ENCODE assay signal across 19 mouse cellular contexts in genomic region chr9:98712826-98713225, GRCm38 (mm10).
"Had no signal": no experiment of that assay in that cellular context is flagged by ENCODE, and none has a peak within 500 bp of the region (broad histone marks: within the 10 kb centered on the region; RNA-seq: fewer than 3 reads in every experiment).

No protein-coding gene starts in this region.

- H3K36me3 ChIP-seq: liver, embryonic 12.5 days; midbrain, embryonic 10.5 days; midbrain, embryonic 12.5 days; neural tube, embryonic 13.5 days; neural tube, embryonic 15.5 days had no signal

- H3K4me2 ChIP-seq: liver, embryonic 12.5 days; midbrain, embryonic 12.5 days; neural tube, embryonic 13.5 days; neural tube, embryonic 15.5 days had no signal

- H3K4me3 ChIP-seq: liver, embryonic 12.5 days; midbrain, embryonic 10.5 days; midbrain, embryonic 12.5 days; myocyte; neural tube, embryonic 13.5 days; neural tube, embryonic 15.5 days had no signal

- H3K27ac ChIP-seq: liver, embryonic 12.5 days; liver, embryonic 14.5 days; midbrain, embryonic 10.5 days; midbrain, embryonic 12.5 days; neural tube, embryonic 13.5 days; neural tube, embryonic 15.5 days had no signal

- H3K9me3 ChIP-seq: liver, embryonic 12.5 days; midbrain, embryonic 10.5 days; midbrain, embryonic 12.5 days; neural tube, embryonic 13.5 days; neural tube, embryonic 15.5 days had no signal

- DNase-seq: lung, postnatal 10 days; lung, postnatal 36 days; midbrain, embryonic 14.5 days; retina, postnatal 1 day; right cerebral cortex, adult 18-20 months; right cerebral cortex, postnatal 25 days; right cerebral cortex, postnatal 4 days; spleen, adult 18-20 months; thymus, adult 18-20 months; thymus, postnatal 14 days; thymus, postnatal 36 days had no signal

- H3K27me3 ChIP-seq: liver, embryonic 12.5 days; midbrain, embryonic 12.5 days; neural tube, embryonic 13.5 days; neural tube, embryonic 15.5 days had no signal

- H3K9ac ChIP-seq: liver, embryonic 12.5 days; liver, embryonic 14.5 days; midbrain, embryonic 12.5 days; neural tube, embryonic 13.5 days; neural tube, embryonic 15.5 days had no signal

- ATAC-seq: liver, embryonic 12.5 days; midbrain, embryonic 16.5 days had no signal

- H3K4me1 ChIP-seq: liver, embryonic 12.5 days; midbrain, embryonic 12.5 days; neural tube, embryonic 13.5 days; neural tube, embryonic 15.5 days had no signal
